Mouse (Mus musculus): ENCODE measurements at regions not wholly inside any gene's neighbourhood (a gene's known extent, or its start where the extent isn't known, plus 50 kb on each side); places are given as distances from the start of the nearest gene placed in this dataset.
A peak's percentile ranks its signal among the peaks of the same experiment; 100 is the strongest.

DNA sequence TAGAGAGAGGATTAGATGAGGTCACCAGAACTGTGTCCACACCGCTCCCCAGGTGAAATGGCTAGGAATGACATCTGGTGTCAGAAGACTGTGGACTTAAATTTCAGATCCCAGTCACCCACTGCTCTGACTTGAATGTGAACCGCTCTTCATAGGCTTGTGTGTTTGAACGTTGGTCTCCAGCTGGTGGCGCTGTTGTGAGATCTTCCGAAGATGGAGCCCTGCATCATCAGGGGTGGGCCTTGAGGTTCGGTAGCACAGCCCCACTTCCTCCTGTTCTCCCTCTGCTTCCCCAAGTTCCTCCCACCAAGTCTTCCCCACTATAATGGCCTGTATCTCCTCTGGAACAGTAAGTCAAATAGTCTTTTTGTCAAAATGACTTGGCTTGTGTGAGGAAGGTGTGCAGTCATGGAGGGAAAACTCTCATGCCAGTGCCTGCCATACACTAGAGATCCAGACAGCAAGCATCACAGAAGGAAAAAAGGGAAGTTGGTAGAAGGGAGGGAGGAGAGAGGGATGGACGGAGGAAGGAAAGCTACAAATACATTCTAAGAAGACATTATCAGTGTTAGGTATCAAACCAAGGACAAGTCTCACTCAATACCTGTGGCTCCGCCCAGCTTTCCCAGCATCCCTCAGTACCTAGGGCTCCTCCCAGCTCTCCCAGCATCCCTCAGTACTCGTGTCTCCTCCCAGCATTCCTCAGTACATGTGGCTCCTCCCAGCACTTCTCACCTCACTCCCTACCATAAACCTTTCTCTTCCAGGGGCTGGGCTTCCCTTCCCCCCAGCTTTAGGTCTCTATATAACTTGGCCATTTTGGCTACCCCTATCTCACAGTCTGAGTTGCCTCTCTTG, 423.9 kb upstream of the Jarid2 start:
- DNase-seq = no peak

DNA sequence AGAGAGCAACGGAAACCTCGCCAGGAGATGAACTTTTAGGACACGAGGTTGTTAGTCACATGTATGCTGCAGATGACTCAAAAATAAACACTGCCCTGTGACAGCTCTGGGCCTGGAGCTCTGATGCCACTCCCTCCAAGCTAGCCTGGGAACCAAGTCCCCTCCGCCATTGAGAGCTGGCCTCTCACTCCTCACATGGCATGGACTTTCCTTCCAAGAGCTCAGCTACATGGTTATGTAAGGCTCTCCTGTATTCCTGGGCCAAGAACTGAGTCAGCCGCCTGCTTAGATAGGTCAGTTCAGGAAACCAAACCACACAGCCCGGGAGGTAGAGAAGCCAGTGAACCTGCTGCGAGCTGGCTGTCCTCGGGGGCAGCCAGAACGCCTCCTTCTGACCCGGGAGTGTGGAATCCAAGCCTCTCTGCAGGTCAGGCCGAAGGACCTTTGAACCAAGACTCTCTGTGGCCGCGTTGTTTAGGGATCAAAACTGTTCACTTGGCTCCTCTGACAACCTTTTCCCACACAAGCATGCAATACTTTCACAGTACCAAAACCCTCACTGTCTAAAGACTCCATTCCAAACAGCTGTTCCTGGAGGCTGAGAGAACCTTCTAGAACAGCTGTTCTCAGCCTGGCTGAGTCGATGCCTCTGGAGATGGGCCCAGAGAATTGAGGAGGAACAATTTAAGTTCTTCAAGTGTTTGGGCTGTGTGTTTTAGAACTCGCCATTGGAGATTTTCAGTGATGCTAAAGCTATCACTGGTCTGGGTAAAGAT, 422.8 kb upstream of the Jarid2 start:
- DNase-seq = peak; percentile 76 to 95

DNA sequence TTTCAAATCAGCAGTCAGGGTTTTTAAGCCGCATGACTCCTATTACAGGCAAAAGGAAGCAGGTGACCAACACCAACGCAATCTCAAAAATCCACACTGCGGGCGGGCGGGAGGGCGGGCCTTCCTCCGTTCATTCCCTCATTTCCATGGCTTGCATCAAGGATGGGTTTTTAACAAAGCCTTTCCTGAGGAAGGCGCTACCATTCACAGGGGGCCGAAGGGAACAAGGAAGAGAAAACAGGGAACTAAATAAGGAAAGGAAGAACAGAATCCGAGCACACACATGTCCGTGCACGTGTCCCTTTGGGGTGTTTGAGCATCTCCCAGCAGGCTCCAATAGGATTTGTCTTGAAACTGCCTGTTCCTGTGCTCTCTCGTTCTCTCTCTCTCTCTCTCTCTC, 421.0 kb upstream of the Jarid2 start:
- DNase-seq = peak in 1 of 2 experiments; percentile 18

DNA sequence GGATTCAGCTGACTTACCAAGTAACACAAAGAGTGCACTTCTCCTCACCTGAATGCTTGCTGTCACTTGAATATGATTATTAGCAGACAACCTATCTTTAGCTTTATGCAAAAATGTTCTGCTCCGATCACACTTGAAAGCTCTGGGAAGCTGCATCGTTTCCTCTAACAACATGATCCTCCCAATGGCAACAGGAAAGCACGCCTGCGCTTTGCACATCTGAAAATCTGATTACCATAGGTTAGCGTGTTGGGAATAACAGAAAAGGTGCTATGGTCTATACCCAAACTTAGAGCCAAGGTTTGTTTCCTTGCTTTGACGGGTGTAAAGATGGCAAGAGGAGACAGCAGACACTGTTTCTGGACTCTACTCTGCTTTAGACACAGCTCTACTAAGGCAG, 417.0 kb upstream of the Jarid2 start:
- no peak for DNase-seq

DNA sequence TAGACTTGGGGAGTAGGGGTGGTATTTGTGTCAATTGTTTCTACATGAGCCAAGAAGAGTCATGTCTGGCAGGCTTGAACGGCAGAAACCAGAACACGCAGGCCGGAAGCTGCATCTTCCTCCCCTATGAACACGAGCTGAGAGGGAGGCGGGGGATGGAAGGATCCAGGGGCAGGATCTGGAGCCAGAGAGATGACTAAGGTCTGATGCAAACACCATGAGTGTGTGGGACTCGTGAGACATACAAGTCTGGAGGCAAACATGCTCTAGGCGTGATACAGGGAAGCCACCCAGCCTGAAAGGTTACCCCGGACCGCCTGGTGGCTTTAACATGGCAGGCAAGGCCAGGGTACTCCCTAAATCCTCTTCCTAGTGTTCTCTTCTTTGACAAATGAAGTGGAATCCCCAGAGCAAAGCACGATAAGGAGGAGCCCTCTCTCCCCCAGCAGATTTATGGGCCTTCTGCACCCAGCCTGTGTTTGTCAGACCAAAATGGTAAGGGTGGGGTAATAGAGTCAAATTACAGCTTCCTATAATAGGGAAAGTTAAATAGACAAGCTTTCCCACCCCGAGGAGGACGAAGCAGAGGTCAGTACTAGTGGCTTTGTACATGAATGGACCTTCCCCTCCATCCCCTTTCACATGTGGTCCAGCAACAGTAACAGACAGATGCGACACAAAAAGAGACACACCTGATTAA, 412.4 kb upstream of the Jarid2 start:
- peak in 1 of 2 experiments; percentile 27 for DNase-seq

DNA sequence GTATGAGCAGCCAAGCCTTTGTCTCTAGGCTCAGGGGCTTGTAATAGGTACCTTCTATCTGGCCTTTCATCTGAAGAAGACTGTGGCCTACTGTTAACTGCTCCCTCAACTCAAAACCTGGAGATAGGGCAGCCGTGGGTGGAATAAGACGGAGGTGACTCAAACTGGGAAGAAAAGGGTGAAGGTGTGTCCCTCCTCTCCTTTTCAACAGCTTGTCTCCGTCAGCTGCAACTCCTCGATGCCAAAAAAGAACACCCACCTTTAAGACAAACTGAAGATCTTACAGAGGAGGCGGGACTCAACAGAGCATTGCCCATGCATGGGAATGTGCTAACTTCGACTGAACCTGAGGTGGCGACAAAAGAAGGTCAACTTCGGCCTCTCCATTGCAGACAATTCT, 411.7 kb upstream of the Jarid2 start:
- peak in 1 of 2 experiments; percentile 26 for DNase-seq

DNA sequence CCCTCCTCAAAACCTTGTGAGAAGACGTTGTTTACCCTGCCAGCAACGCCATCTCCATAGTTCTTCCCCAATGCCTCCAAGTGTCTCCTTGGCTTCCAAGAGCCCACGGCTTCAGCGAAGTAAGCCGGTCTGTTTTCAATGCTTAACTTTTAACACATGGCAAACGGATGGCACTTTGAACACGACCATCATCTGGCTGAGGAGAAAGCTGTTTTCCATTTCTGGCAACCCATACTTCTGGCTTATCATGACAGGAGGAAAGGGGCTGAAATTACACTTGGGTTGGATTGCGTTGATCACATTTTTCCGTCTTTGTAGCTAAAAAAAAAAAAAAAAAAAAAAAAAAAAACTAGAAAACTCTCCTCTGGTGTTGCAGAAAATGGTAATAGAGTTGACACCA, 410.2 kb upstream of the Jarid2 start:
- DNase-seq = peak in 1 of 2 experiments; percentile 3

DNA sequence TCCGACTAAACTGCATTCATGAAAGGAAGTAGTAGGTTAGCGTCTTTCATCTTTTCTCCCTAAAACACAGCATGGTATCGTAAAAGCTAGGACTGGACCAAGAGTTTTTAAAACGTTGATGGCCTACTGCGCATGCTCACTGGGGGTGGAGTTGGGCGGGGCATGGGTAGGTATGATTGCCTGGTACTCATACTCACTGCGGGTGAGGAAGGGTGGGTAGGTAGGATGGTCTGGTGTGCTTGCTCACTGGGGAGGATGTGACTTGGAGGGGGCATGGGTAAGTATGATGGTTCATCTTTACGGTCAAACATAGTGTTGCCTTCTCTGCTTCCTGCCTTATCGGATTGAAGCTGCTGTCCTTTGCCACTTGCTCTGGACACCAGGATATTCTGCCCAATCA, 409.8 kb upstream of the Jarid2 start:
- DNase-seq = peak in 1 of 2 experiments; percentile 14

DNA sequence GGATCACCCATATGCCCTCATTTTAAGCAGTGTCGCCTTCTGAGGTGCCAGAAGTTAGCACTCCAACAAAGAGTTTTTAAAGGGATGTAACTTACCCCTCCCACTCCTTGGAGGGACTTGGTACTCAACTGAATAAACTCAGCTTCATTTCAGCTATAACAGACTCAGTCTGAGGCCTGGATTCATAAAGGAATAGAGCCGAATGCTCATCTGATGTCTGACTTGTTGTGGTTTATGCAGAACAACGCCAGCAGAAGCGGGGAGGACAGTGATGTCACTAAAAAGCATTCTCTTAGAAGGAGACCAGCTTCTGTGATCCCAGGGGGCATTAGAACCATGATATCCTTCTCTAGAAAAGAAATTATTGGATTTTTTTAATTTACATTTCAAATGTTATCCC, 409.0 kb upstream of the Jarid2 start:
- no peak for DNase-seq

DNA sequence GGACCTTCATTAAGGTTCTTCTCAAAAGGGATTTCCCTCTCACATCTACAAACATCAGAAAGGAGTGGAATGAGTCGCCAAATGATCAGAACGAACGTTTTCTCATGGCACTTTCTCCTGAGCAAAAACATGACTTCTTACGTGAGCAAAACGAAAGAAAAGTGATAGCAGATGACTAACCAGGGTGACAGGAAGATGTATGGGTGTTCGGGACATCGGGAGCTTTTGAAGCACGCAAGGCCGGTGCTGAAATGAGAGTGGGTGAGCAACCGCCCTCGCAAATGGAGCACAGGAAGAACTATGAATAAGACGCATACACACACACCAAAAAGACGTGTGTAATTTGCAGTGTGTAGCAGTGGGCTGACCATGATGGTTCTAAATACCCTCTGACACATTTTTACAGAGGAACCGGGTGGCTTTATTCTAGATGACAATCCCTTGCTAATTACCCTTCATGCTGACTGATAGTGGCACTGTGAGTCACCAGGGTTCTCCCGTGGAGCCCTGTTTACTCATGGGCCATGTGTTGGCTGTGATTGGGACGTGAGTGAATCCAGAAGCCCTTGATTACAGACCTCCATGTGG, 408.2 kb upstream of the Jarid2 start:
- no peak for DNase-seq

DNA sequence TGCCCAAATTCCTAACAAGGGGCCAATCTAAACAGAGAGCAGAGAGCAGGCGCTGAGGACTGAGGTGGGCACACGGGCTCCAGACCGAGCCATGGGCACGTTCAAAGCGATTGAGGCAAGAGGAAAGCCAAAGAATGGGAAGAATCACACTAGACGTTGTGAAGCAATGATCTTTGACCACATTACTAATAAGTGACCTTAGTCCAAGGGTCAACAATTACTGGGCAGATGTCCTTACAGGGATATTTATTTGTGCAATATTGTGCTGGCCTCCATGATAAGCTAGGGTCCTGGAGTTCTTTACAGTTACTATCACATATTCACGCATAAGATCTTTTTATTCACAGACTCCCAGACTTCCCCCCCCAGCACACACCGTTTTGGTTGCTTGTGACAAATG, 400.9 kb upstream of the Jarid2 start:
- no peak for DNase-seq

DNA sequence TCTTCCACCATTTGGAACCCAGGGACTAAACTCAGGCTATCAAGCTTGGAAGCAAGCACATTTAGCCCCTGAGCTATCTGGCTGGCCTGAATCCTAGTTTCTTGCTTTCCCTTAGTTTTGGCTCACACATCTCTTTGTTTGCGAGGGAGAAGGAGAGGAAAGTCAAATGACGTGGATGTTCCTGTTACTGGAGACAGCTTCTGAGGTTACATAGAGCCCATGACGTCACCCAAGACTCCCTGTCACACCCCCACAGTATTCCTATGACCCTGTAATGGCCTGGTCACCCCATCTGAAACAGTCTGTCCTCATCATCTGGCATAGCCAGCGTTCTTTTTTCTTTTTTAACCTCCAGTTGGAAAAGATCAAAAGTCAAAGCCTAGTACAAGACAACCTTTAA, 400.1 kb upstream of the Jarid2 start:
- no peak for DNase-seq

DNA sequence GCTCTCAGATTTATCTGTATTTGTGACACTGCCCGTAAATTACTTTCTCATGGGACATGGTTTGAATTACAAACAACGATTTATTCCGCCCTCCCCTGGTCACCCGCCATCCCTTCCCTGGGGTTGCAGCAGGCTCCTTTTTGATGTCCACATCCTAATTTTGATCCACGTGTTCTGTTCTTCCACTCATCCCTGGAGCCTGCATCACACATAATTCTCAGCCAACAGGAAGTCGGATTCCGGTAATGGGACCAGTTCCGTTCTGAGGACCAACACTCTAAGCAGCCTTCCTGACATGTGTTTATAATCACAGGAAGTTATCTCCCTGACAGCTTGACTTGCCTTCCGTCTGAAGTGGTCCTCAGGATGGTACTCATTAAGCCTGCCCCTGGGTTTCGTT, 399.6 kb upstream of the Jarid2 start:
- peak; percentile 31 to 53 for DNase-seq

DNA sequence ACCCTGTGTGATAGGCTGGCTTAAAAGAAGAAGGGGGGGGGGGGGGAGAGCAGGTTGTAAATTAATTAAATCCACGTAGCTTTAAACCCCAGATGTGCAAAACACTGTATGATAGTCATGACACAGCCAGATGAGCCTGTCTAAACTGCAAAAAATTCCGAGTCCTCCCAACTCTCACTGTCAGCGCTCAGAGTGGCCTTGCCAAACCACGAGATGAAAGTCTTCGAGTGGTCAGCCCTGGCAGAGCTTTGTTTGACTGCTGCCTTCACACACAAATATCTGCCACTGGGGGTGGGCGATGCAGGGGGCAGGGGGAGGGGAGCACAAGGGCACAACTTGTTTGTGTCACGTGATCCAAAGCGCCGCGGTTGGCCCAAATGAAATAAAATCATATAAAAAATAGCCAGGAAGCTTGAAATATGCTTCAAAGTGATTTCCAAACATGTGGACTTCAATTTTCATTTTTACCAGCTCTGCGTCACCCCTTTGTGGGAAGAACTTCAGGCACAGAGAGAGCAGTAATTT, 396.5 kb upstream of the Jarid2 start:
- DNase-seq = no peak

DNA sequence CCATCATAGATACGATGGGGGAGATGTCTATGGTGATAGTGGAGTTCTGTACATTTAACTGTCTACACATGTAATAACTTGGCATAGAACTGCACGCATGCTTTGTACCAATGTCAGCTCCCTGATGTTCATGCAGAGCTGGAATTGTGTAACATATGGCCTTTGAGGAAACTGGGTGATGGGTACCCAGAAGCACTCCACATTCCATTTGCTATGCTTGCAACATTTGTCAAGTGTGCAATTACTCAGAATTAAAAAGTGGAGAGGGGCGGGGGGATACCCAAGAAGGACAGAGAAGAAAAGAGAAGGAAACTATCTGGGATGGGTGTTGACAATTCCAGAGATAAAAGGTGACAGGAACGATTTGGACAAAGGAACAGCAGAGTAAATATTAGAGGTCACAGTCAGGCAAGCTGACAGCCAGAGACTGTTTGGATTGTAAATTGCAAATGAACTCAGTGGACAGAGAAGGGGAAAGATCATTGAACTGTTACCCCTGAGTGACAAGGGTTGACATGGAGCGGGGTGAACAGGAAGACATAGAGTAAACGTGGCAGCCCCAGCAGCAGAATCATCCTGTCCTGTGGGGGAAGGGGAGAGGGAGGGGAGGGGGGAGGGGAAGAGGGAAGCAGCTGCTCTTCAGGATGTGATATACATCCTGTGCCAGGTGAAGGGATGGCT, 390.1 kb upstream of the Jarid2 start:
- no peak for DNase-seq

DNA sequence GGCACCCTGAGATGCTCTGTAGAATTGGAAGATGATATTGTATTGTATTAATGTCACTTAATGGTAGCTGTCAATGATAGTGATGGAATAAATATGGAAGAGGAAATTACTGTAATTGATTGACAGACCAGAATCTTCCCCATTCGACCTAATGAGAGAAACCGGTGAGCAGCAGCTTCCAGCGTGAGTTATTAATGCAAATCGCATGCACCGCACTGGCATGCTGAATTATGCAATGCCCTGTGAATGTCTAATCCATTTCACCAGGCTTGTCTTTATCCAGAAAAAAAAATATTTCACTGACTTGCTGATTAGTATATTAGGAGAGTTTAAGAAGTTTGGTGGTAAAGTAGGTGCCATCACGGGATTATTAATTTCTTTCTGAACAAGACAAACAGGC, 384.2 kb upstream of the Jarid2 start:
- peak in 1 of 2 experiments; percentile 23 for DNase-seq

DNA sequence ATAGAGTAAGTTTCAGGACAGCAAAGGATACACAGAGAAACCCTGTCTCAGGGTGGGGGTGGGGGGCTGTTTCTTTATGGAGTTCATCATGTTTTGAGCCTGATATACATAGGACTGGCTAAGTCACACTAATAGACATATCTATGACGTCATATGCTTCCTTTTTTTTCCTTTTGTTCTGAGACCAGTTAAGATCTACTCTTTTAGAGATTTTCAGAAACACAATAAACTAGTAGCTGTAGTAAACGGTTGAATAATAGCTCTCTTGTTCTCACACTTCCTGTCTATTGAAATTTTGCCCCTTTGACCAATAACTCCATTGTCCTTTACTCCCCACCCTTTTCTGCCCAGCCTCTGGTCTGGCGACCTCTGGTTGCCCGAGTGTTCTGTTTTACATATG, 382.6 kb upstream of the Jarid2 start:
- no peak for DNase-seq

DNA sequence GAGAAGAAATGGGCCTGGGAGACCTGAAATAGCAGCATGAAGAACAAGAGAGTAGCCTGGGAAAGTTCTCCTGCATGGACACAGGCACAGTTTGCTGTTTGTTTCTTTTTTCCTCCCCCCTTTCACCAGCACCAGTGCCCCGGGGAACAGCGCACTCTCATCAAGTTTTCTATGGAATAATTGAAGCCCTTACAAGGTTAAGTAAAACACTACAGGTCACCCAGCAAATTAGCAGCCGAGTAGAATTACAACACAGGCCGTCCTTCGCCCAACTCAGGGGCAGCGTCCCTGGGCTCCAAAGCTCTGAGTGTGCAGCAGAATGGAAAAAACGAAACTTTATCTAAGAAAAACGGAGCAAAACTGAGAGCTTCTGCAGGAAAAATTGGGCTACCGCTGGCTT, 381.6 kb upstream of the Jarid2 start:
- peak; percentile 35 to 65 for DNase-seq

DNA sequence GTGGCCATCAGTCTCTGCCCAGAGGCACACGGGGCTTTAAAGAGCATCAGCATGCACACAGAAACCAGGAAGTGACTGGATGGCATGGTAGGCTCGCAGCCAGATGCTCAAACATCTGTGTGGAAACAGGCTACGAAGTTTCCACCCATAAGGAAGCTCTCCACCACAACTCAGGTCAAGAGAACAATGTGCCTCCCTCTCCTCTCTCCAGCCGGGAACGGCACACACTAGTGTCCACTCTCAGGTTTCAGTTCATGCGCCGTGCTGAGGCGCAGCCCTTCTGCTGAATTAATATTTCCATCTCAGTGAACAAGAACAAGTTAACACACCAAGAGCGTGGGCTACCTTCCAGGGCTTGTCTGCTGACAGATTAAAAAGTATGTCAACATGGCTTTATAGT, 375.4 kb upstream of the Jarid2 start:
- peak; percentile 65 to 66 for DNase-seq

DNA sequence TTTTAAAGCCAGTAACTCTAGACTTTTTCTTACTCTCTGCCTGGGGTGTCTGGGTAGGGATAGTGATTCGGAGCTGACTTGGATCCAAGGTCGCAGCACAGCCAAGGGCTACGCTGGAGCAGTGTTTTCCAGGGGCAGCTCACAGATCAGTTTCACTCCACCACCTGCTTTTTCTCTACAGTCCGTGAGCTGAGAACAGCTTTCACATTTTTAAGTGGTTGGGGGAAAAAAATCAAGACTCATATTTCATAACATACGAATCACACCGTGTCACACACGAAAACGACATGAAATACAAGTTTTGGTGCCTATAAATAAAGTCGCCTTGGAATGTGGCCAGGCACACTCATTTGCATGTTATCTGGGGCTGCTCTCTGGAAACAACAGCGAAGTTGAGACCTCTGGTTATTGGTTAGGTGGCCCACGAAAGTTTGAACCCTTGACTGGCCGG, 373.5 kb upstream of the Jarid2 start:
- DNase-seq = peak; percentile 41 to 50

DNA sequence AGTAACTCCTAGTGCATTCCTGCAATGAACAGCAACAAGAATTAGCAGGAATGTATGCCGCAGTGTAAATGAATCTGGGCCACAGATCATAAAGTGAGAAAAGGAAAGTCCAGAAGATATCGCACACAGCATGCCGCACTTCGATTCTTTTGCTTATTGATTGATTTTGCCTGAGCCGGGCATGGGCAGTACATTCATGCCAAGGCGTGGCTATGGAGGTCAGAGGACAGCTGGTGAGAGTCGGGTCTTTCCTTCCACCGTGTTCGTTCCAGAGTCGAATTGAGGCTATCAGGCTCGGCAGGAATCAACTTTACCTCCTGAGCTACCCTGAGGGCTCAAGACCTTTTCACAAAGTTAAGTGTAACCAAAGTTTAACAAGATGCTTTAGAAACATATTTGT, 372.3 kb upstream of the Jarid2 start:
- no peak for DNase-seq

DNA sequence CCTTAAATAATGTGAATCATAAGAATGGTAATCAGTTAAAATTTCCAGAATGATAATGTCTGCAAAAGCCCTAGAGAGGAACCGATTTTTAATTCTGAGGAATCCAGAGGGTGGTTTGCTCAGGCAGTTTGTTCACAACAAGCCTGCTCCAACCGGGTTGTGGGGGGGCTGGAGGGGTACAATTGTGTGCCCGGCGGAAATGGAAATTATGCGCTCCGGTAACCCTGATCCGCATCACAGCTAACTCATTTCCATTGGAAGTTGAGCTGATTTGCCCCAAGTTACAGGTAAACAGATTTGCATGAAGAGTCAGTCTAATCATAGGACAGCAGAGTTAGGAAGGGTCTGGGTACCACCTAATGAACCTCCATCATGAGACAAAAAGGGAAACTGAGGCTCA, 369.9 kb upstream of the Jarid2 start:
- DNase-seq = no peak
